Mouse (Mus musculus): ENCODE results near the gene Wdfy1. TPM values are rescaled to one million over a fixed set of nuclear protein-coding genes. Genes with fewer than 3 reads are reported as not detected.

Gene Wdfy1
- total RNA-seq, 2 experiments from 2014 or later: 11.6 to 25.8 TPM

- no peak for ATAC-seq (replicated peaks; ENCODE audit: poor library complexity)
These were observed 62.9 kb downstream of the Wdfy1 start for GRCm38 (mm10) chr1:79713081-79713480.

GRCm38 (mm10) chr1:79711147-79712126 is 64.5 kb downstream of the Wdfy1 start:
- peak; percentile 88 for ATAC-seq (replicated peaks; ENCODE audit: poor library complexity)

- ATAC-seq (replicated peaks; ENCODE audit: poor library complexity): peak; percentile 27
These were observed 65.3 kb downstream of the Wdfy1 start for GRCm38 (mm10) chr1:79710678-79711077.

- ATAC-seq (replicated peaks; ENCODE audit: poor library complexity): no peak
These were observed 65.7 kb downstream of the Wdfy1 start for GRCm38 (mm10) chr1:79710216-79710615.

GRCm38 (mm10) chr1:79707383-79707782 is 68.6 kb downstream of the Wdfy1 start:
- ATAC-seq (replicated peaks; ENCODE audit: poor library complexity): no peak

GRCm38 (mm10) chr1:79706707-79707106 is 69.2 kb downstream of the Wdfy1 start:
- no peak for ATAC-seq (replicated peaks; ENCODE audit: poor library complexity)

GRCm38 (mm10) chr1:79704672-79705071 is 71.3 kb downstream of the Wdfy1 start:
- ATAC-seq (replicated peaks; ENCODE audit: poor library complexity): no peak

- 0 out of 2 replicates have a peak, but pooled peaks have one; percentile 35 for ATAC-seq (replicated peaks; ENCODE audit: poor library complexity)
These were observed 72.4 kb downstream of the Wdfy1 start for GRCm38 (mm10) chr1:79703520-79703919.

- ATAC-seq (replicated peaks; ENCODE audit: poor library complexity): peak; percentile 71
These were observed 77.4 kb downstream of the Wdfy1 start for GRCm38 (mm10) chr1:79698506-79698905.

GRCm38 (mm10) chr1:79697382-79697781 is 78.6 kb downstream of the Wdfy1 start:
- ATAC-seq (replicated peaks; ENCODE audit: poor library complexity): peak; percentile 87

- ATAC-seq (replicated peaks; ENCODE audit: poor library complexity): no peak
These were observed 79.0 kb downstream of the Wdfy1 start for GRCm38 (mm10) chr1:79696933-79697332.

GRCm38 (mm10) chr1:79692482-79692881 is 83.5 kb downstream of the Wdfy1 start:
- no peak for ATAC-seq (replicated peaks; ENCODE audit: poor library complexity)

GRCm38 (mm10) chr1:79687254-79687653 is 88.7 kb downstream of the Wdfy1 start:
- ATAC-seq (replicated peaks; ENCODE audit: poor library complexity): peak; percentile 85

GRCm38 (mm10) chr1:79684027-79684426 is 91.9 kb downstream of the Wdfy1 start:
- peak; percentile 69 for ATAC-seq (replicated peaks; ENCODE audit: poor library complexity)

- ATAC-seq (replicated peaks; ENCODE audit: poor library complexity): peak; percentile 33; the same call in 1 of the 2 replicates
These were observed 93.0 kb downstream of the Wdfy1 start for GRCm38 (mm10) chr1:79682936-79683335.

- no peak for ATAC-seq (replicated peaks; ENCODE audit: poor library complexity)
These were observed 95.2 kb downstream of the Wdfy1 start for GRCm38 (mm10) chr1:79680777-79681176.

- ATAC-seq (replicated peaks; ENCODE audit: poor library complexity): no peak
These were observed 97.7 kb downstream of the Wdfy1 start for GRCm38 (mm10) chr1:79678117-79678684.

- ATAC-seq (replicated peaks; ENCODE audit: poor library complexity): no peak
These were observed 100.2 kb downstream of the Wdfy1 start for GRCm38 (mm10) chr1:79675716-79676115.

- ATAC-seq (replicated peaks; ENCODE audit: poor library complexity): peak; percentile 88
These were observed 104.2 kb downstream of the Wdfy1 start, which contains the start of gene Ap1s3 for GRCm38 (mm10) chr1:79671543-79672337. Gene Ap1s3, minus strand, starts transcription at chr1:79671972.

GRCm38 (mm10) chr1:79671196-79671542 is 104.8 kb downstream of the Wdfy1 start:
- peak; percentile 64 for ATAC-seq (replicated peaks; ENCODE audit: poor library complexity)

GRCm38 (mm10) chr1:79669419-79669974 is 106.4 kb downstream of the Wdfy1 start:
- ATAC-seq (replicated peaks; ENCODE audit: poor library complexity): peak; percentile 24
